Mouse (Mus musculus) midbrain, embryonic 12.5 days (tissue): ENCODE data around the gene Msi2. TPM values are rescaled to one million over a fixed set of nuclear protein-coding genes. Genes with fewer than 3 reads are reported as not detected.

Experiments used
- ATAC-seq: fragments of 200-750 bp; cut with Nextera tagmentation; 2 replicates; pipeline ENCODE4 v1.8.0; 2017; ENCODE audit warnings: low read depth, moderate TSS enrichment, moderate library complexity; ENCODE audit not compliant: low FRiP score
- H3K27ac ChIP-seq: fragments of 300-500 bp; sonication (generic); replicated peaks from 2 replicates; pipeline ENCODE4 v1.5.1; 2016; ENCODE audit warnings: mild to moderate bottlenecking
- H3K27me3 ChIP-seq: fragments of 300-500 bp; sonication (generic); 2 replicates; pipeline ENCODE4 v1.6.1; 2016; ENCODE audit warnings: mild to moderate bottlenecking
- H3K36me3 ChIP-seq: fragments of 300-500 bp; sonication (generic); 2 replicates; pipeline ENCODE4 v1.6.1; 2016
- H3K4me1 ChIP-seq: fragments of 300-500 bp; sonication (generic); 2 replicates; pipeline ENCODE4 v1.6.1; 2016
- H3K4me2 ChIP-seq: fragments of 300-500 bp; sonication (generic); replicated peaks from 2 replicates; pipeline ENCODE4 v1.6.1; 2016; ENCODE audit warnings: mild to moderate bottlenecking, moderate library complexity
- H3K4me3 ChIP-seq: fragments of 300-500 bp; sonication (generic); 2 replicates; pipeline ENCODE4 v1.5.1; 2016; ENCODE audit warnings: mild to moderate bottlenecking
- H3K9ac ChIP-seq: fragments of 300-500 bp; sonication (generic); replicated peaks from 2 replicates; pipeline ENCODE4 v1.6.1; 2016; ENCODE audit warnings: mild to moderate bottlenecking, moderate library complexity
- H3K9me3 ChIP-seq: fragments of 300-500 bp; sonication (generic); 2 replicates; pipeline ENCODE4 v1.6.1; 2016; ENCODE audit warnings: mild to moderate bottlenecking
- WGBS: fragments of 180-500 bp; shearing (Covaris S2); methylation state at CpG from one replicate; pipeline ENCODE4 v1.1.7; 2016; 5-methylcytosine and 5-hydroxymethylcytosine counted together
- polyA plus RNA-seq: library from polyadenylated mRNA; unstranded; fragments of >200 nt; fragmentation: Nextera tagmentation; extraction: Ambion mirVana; gene quantifications from 2 replicates; pipeline ENCODE4 v1.2.1, GENCODE M21; 2016

Gene Msi2
- polyA plus RNA-seq, 1 experiment from 2014 or later, result 47.9 TPM

DNA sequence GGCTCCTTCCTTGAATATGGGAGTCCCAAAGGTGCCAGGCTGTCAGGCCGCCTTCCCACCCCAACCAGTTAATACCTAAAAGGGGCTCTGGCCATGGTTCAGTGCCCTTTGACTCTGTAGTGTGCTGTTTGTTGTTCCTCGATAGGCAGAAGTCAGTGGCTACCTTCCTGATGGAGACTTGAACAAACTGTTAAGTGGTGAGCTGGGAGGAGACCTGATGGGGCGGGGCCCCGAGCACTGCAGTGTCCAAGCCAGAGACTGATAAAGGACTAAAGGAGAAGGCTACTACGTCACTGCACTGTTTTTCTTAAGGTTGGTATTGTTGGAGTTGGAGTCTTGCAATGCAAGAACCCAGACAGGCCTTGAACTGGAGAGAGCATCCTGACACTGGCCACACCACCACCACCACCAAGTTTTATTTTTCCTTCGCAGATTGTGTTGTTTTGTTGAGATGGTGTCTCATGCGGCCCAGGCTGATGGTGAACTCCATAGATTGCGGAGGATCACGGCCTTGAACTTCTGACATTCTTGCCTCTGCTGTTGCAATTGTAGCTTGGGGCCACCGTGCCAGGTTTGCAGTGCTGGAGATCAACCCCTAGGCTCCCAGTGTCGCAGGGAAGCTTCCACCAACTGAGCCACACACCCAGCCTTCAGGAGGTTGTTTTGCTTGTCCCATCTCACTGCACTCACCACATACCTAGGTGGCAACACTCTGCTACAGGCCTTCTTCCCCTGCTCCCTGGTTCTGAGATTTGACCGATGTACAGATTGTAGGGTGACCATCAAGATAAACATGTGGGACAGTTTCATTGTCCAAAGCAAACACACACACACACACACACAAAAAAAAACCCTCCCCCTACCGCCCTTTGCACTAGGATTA, 2.2 kb upstream of the Msi2 start:
- H3K9ac ChIP-seq, result no peak overlapping the region
- H3K27ac ChIP-seq, result no peak overlapping the region; the same call in 1 of the 2 replicates
- H3K4me1 ChIP-seq, result peaks cover 29% of the 10 kb centered on the region
- ATAC-seq, result no peak
- WGBS, result 58% methylated on average over 13 of the region's 13 CpGs
- peak overlapping the region; percentile 86 for H3K4me2 ChIP-seq
- H3K27me3 ChIP-seq, result no peaks in the 10 kb centered on the region
- no peaks in the 10 kb centered on the region for H3K9me3 ChIP-seq
- no peaks in the 10 kb centered on the region for H3K36me3 ChIP-seq
- H3K4me3 ChIP-seq, result no peak overlapping the region

DNA sequence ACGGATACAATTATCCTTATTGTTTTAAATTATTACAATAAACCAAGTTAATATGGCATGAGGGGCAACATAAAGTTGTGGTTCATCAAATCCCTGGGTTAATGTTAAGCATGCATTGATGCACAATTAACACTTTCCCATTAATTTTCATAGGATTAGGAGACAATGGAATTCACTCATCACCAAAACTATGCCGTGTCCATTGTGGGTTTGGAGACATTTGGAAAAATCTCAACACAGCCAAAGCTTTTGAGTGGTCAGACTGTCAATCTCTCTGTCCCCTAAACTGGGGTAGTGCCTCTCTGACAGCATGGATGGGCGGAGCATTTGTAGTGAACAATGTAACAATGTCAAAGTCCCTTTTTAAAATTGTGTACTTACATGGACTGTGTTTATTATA, 1.3 kb upstream of the Msi2 start:
- H3K4me2 ChIP-seq, result peak overlapping the region; percentile 86

DNA sequence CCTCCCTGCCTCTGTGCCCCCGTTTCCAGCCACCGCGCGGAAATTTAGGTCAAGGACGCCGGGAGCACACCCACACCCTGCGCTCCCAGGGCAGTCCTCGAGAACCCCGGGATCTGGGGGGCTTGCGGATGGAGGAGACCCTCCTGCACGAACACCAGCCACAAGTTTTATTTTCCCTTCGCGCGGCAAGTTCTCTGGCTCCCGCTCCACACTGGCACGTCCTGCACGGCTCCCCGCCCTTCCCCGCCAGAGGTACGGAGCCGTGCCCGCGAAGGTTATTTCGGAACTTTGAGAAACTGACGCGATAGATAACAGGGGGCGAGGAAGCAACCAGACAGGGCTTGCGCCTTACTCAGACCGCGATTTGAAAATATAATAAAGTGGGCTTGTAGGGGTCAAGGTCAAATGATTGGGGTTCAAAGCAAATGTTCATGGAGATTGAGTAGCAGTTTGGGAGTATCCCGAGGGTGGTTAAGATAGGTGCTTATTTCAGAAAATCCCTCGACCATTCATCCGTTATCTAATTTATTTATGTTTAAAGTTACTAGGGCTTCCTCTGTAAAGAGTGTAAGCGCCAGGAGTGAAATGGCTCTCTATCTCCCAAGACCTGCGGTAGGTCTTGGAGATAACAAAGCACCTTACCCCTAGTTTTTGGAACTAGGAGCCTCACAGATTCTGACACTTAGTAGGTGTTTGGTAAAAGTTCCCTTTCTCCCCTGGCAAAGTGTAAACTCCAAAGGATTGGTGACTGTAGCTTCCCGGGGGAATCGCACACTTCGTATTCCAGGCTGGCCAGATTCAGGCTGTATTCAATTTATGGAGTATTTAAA, 668 bp upstream of the Msi2 start:
- no peaks in the 10 kb centered on the region for H3K36me3 ChIP-seq
- 3% methylated on average over 38 of the region's 38 CpGs for WGBS
- H3K4me2 ChIP-seq, result peak overlapping the region; percentile 86
- H3K4me1 ChIP-seq, result peaks cover 44% of the 10 kb centered on the region
- no peaks in the 10 kb centered on the region for H3K9me3 ChIP-seq
- no peak; the same call in none of the 2 replicates for ATAC-seq
- H3K27ac ChIP-seq, result peak overlapping the region; percentile 95
- H3K27me3 ChIP-seq, result no peaks in the 10 kb centered on the region
- H3K9ac ChIP-seq, result peak overlapping the region; percentile 98
- H3K4me3 ChIP-seq, result peak overlapping the region; percentile 98

More for the DNA sequence above, 1.3 kb upstream of the Msi2 start:
- WGBS, result 43% methylated on average over 3 of the region's 3 CpGs
- peak overlapping the region; percentile 98 for H3K4me3 ChIP-seq
- H3K9ac ChIP-seq, result 0 out of 2 replicates have a peak overlapping the region, but pooled peaks have one; percentile 98
- H3K9me3 ChIP-seq, result no peaks in the 10 kb centered on the region
- no peaks in the 10 kb centered on the region for H3K36me3 ChIP-seq
- peaks cover 38% of the 10 kb centered on the region for H3K4me1 ChIP-seq
- no peaks in the 10 kb centered on the region for H3K27me3 ChIP-seq
- ATAC-seq, result no peak
- peak overlapping the region; percentile 95; the same call in 1 of the 2 replicates for H3K27ac ChIP-seq

DNA sequence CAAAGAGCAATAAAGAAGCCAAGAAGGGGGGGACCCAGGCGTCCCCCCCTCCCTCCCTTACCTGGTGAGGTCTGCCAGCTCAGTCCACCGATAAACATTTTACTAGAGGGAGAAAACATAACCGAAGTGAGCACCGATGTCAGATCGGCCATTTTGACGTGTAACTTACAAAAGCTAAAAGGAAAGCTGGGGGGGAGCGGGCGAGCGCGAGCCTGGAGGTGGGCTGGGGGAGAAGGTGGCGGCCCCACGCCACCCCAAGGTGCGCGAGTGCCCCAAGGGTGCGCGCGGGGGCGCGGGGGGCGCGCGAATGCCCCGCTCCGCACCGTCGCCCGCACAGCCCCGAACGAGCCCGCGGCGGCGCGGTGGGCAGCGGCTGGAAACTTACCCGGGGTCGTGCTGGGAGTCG, 666 bp downstream of the Msi2 start:
- 1% methylated on average over 38 of the region's 38 CpGs for WGBS
- H3K4me1 ChIP-seq, result peaks cover 52% of the 10 kb centered on the region

DNA sequence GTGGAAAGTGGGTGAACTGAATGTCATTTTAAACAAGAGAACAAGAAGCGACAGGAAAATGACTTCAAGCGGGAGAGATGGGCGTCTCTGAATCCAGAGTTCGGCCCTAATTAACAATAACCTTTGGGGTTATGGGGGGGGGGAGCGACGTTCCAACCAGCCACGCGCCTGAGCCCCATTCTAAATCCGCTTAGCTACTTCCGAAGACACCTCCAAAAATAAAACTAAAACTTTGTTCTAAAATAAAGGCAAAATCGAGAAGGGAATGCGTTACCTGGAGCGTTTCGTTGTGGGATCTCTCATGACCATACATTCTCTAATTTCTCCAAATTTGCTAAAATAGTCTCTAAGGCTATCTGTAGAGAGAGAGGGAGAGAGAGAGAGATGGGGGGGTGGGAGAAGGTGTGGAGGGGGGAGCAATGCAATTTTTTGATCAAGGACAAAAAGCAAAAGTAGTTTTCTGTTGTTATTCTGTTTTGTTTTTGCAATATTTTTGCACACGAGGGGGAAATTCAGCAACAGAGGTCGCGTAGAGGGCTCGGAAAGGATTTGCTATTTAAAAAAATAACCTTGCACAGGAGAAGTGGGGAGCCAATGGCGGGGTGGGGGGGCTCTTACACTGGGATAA, 1.2 kb downstream of the Msi2 start:
- no peaks in the 10 kb centered on the region for H3K9me3 ChIP-seq
- H3K4me3 ChIP-seq, result peak overlapping the region; percentile 98
- peak overlapping the region; percentile 86 for H3K4me2 ChIP-seq
- ATAC-seq, result no peak
- H3K9ac ChIP-seq, result peak overlapping the region; percentile 98
- peaks cover 5% of the 10 kb centered on the region for H3K36me3 ChIP-seq
- peaks cover 52% of the 10 kb centered on the region for H3K4me1 ChIP-seq
- H3K27ac ChIP-seq, result peak overlapping the region; percentile 95
- H3K27me3 ChIP-seq, result no peaks in the 10 kb centered on the region
- WGBS, result under 1% methylated on average over 19 of the region's 19 CpGs

More for the DNA sequence above, 666 bp downstream of the Msi2 start:
- H3K9me3 ChIP-seq, result no peaks in the 10 kb centered on the region
- H3K4me3 ChIP-seq, result peak overlapping the region; percentile 98
- H3K27me3 ChIP-seq, result no peaks in the 10 kb centered on the region
- peak overlapping the region; percentile 86 for H3K4me2 ChIP-seq
- H3K27ac ChIP-seq, result peak overlapping the region; percentile 95
- peaks cover under 1% of the 10 kb centered on the region; the same call in 1 of the 2 replicates for H3K36me3 ChIP-seq
- ATAC-seq, result peak; percentile 53
- peak overlapping the region; percentile 98 for H3K9ac ChIP-seq

DNA sequence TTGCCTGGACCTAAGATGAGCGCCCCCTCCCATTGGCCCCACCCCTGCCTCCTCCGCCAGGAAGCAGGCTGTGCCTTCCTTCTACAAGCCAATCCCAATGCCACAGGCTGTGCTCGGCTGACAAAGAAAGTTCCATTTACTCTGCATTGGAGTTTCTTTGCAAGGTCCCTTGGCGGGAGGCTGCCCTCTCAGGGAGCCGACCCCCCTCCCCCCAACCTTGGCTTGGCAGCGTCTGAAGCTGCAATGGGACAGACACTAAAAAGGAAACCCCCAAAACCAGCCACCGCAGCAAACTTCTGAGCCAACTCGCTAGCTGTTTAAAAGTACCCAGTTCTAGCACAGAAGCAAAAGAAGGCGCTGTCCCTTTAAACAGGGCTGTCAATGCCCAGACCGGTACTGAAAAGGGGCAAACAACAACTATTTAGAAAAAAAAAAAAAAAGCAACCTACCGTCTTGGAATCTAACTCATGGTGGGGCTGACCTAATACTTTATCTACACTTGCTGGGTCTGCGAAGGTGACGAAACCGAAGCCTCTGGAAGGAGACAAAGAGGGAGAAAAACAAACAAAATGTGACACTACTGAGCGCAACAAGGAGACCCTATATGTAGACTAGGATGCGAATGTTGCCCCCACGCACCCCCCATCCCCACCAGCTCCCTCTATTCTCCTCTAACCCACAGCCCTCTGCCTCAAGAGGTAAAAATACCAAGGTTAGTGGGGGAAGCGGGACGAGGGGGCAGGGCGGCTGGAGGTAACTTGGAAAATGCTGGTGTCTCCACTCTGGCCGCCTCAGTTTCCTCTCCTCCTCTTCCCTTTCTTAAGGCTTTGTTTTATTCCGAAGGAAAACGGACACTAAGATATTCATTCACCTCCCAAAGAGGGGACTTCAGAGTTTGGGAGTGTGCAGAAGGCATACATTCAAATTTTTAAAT, 2.0 kb downstream of the Msi2 start:
- H3K9ac ChIP-seq, result peak overlapping the region; percentile 98
- peak overlapping the region; percentile 98 for H3K4me3 ChIP-seq
- 0 out of 2 replicates have a peak, but pooled peaks have one; percentile 21 for ATAC-seq
- peaks cover 51% of the 10 kb centered on the region for H3K4me1 ChIP-seq
- under 1% methylated on average over 23 of the region's 23 CpGs for WGBS
- H3K4me2 ChIP-seq, result peak overlapping the region; percentile 86
- H3K27me3 ChIP-seq, result no peaks in the 10 kb centered on the region
- H3K27ac ChIP-seq, result peak overlapping the region; percentile 95
- peaks cover 13% of the 10 kb centered on the region for H3K36me3 ChIP-seq
- no peaks in the 10 kb centered on the region for H3K9me3 ChIP-seq

DNA sequence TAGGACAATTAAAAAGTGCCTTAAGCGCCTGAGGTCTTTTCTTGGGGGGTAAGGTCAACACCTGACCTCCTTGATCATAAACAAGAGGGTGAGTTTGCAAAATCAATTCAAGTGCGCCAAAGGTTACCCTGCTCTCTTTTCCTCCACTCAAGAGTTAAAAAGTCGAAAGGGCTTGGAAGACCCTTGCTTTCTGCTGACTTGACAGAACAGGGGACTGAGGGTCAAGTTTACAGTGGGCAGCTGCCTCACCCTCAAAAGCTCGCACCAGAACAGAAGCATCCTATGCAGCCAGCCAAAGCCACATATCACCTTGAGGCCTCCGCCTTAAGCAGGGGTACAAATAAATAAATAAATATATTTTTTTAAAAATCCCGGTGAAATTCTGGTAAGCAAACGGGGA, 3.0 kb downstream of the Msi2 start:
- Histone ChIP-seq H3K9ac (peak overlapping the region; percentile 98), H3K4me3 (peak overlapping the region; percentile 98), H3K27ac (peak overlapping the region; percentile 95; the same call in 1 of the 2 replicates), H3K4me2 (peak overlapping the region; percentile 86), H3K9me3 (no peaks in the 10 kb centered on the region), H3K27me3 (no peaks in the 10 kb centered on the region), H3K36me3 (peaks cover 23% of the 10 kb centered on the region), H3K4me1 (peaks cover 46% of the 10 kb centered on the region)
- no peak for ATAC-seq
- WGBS, result 33% methylated on average over 7 of the region's 7 CpGs

DNA sequence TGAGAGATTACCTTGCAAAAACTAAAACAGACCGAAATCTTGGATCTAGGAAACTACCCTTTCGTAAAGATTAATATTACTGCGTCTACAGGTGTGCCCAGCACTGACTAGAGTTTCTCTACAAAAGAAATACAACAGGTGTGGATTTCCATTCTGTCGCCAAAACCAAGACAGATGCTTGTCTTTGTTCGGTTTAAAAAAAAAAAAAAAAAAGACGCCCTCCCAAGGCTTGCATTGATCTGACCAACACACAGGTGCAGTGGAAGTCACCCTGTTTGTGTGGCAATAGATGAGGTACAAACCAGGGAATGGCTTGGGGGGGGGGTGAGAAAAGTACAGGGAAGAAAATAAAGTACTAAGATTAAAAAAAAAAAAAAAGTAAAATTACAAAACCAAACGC, 4.2 kb downstream of the Msi2 start:
- Histone ChIP-seq H3K9ac (peak overlapping the region; percentile 47; the same call in 1 of the 2 replicates), H3K9me3 (no peaks in the 10 kb centered on the region), H3K4me2 (peak overlapping the region; percentile 86), H3K4me1 (peaks cover 46% of the 10 kb centered on the region), H3K27me3 (no peaks in the 10 kb centered on the region), H3K27ac (no peak overlapping the region), H3K36me3 (peaks cover 35% of the 10 kb centered on the region), H3K4me3 (peak overlapping the region; percentile 98)
- 65% methylated on average over 7 of the region's 7 CpGs for WGBS
- no peak for ATAC-seq

DNA sequence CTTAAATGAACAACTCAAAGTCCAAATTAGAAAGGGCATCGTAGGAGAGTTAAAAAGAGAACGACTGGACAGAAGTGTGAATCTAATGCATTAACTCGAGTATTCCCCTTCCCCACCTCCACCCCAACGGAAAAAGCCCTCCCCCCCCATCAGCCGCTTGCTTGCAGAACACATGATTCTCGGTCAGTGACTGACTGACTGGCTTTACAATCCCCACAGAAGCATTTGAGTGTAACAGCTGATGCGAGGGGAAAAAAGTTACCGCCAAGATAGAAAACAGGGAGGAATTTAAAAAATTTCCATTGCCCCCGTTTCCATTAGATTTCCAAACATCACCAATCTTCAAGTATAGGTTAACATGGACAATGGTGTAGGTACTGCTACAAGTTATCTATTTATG, 4.8 kb downstream of the Msi2 start:
- ATAC-seq, result no peak
- WGBS, result 44% methylated on average over 9 of the region's 9 CpGs
- H3K4me3 ChIP-seq, result peak overlapping the region; percentile 26

DNA sequence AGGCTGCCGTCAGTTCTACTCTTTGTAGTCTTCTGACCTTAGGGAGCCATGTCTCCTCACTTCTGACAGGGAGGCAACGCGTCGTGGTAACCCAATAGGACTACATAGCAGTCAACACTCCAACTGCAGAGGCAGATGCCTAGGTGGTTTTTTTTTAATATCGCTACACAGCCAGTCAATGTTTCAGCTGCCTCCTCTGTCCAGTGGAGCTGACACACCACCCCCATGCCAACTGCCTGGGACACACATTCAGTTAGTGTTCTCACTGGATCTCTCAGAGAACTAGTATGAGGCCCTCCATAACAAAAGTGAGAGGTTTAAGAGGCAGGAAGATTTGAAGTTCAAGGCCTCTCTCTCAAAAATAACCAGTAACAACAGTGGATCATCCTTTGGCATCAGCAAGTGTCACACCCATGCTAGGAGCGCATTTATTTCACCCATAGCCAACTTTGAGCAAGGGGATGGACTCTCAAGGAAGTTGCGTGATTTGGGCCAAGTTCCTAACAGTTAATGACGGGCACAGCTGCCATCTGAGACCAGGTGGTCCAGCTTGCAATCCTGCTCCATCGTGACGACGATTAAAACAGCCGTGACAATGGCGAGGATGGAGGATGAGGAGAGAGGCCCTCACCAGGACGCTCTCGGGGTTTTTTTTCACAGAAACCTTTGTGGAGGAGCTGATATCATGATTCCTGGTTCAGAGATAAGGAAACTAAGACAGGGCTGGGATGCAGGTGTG, 8.3 kb downstream of the Msi2 start:
- H3K4me1 ChIP-seq, result peaks cover 68% of the 10 kb centered on the region
- H3K4me3 ChIP-seq, result no peak overlapping the region
- H3K36me3 ChIP-seq, result peaks cover 70% of the 10 kb centered on the region
- no peak overlapping the region for H3K4me2 ChIP-seq
- H3K27ac ChIP-seq, result peak overlapping the region; percentile 25; the same call in 1 of the 2 replicates
- 81% methylated on average over 15 of the region's 15 CpGs for WGBS
- no peaks in the 10 kb centered on the region for H3K9me3 ChIP-seq
- H3K9ac ChIP-seq, result 0 out of 2 replicates have a peak overlapping the region, but pooled peaks have one; percentile 2
- no peaks in the 10 kb centered on the region for H3K27me3 ChIP-seq
- ATAC-seq, result no peak

More for the DNA sequence above, 4.8 kb downstream of the Msi2 start:
- peak overlapping the region; percentile 47 for H3K9ac ChIP-seq
- no peak overlapping the region for H3K27ac ChIP-seq
- no peaks in the 10 kb centered on the region for H3K9me3 ChIP-seq
- no peaks in the 10 kb centered on the region for H3K27me3 ChIP-seq
- peaks cover 49% of the 10 kb centered on the region for H3K4me1 ChIP-seq
- H3K36me3 ChIP-seq, result peaks cover 40% of the 10 kb centered on the region
- peak overlapping the region; percentile 86 for H3K4me2 ChIP-seq
